Mouse (Mus musculus): ENCODE results near the gene Krt6b.
"Not testable (repeated sequence)": the region's sequence is repeated elsewhere in the genome, so short reads cannot be mapped to it uniquely, and the experiment has no call there.

Gene Krt6b

DNA sequence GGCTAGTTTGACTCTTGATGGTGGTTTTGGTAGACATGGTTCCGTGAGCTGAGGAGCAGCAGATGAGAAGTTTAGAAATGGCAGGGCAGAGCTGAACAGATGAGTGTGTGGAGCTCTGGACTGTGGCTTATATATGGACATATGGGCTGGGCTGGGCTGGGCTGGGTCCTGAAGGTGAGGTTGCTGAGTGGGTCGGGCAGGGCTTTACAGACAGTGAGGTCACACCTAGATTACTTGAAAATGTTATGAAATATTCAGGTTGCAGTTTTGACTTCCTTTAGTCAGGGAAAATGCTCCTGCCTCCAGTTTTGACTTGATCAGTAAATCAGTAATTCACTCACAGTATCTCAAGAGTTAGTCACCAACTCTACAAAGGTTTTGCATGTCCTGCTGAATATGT lies at the start of gene Krt6b:
Krt6b (minus strand) TSS at position 101 of the 400 bp plus-strand sequence.
- no peak for DNase-seq (ENCODE audit: low spot score)

GRCm38 (mm10) chr15:101724686-101725085 lies 44.6 kb upstream of the Krt6b start:
- peak; percentile 56 for DNase-seq (ENCODE audit: low spot score)

DNA sequence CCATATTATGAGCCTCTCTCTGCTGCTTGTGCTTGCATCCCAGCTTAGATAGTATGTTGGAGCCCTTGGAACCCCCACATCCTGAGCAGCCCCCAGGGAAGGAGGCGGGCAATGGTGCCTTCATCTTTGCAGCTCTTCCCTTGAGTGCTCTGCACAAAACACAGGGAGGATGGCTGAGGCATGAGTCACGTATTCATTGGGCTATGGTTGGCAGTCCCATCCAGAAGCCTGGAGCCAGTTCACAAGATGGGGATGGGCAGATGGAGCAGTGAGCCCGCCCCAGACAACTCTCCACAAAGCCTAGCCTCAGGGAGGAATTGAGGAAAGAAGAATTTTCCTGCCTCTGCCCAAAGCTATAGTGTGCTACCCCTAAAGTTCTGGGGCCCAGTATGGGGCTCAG lies 35.7 kb upstream of the Krt6b start:
- DNase-seq (ENCODE audit: low spot score), result no peak

DNA sequence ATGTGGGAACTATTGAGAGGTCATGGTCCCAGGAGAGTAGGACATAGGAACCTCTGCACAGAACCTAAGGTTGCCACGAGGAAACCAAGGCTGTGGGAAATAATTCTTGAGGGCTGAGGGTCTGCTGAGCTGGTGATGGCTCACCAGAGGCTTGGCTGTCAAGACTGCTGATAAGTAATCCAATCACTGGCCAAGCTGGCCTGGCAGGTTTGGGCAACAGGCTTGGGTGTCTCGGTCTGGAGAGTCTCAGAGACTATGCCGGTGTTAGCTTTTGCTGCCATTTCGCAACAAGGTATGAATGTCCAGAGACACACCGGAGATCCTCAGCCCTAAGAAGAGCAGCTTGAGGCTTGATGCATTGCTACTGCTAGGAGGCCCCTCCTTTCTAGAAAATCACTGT lies 34.3 kb upstream of the Krt6b start:
- no peak for DNase-seq (ENCODE audit: low spot score)

DNA sequence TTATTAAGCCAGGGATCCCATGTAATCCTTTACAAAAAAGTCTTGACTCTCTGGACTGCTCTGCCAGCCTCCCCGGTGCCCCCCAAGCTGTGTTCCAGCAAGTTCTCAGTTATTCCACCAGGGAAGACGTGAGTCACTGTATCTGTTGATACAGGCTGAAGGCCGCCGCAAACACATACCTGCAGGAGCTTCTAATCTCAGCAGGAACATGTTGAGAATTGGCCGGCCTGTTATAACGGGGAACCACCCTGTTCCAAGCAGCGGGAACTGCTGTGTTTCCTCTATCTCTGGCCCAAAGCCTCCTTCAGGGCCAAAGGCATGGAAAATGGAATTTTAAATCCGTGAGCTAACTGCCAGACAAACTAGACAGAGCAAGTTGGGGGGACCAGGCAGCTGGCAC lies 33.6 kb upstream of the Krt6b start:
- DNase-seq (ENCODE audit: low spot score), result no peak

GRCm38 (mm10) chr15:101712720-101713119 lies 32.6 kb upstream of the Krt6b start, which contains the start of gene Krt5:
Gene Krt5 (minus strand): TSS chr15:101712898.
- no peak for DNase-seq (ENCODE audit: low spot score)

- DNase-seq (ENCODE audit: low spot score), result no peak
These were observed 28.6 kb upstream of the Krt6b start for GRCm38 (mm10) chr15:101708683-101709082.

- no peak for DNase-seq (ENCODE audit: low spot score)
These were observed 27.4 kb upstream of the Krt6b start for GRCm38 (mm10) chr15:101707454-101707853.

DNA sequence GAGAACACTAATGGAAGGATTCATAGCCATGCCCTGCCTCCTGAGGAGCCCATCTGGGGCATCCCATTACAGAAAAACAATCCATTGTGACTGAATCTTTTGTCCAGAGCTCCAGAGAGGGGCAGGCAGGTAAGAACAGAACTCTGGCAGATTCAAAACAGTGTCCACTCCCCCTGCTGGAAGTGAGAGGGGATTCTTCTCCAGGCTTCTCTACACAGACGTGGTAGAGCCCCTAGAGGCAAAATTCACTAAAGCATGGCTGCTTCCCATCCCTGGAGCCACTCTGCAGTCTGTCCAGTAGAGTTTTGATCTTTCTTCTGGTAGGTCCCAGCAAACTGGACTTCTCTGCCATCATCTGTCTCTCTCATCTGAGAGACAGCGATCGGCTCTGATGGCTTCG lies 24.0 kb upstream of the Krt6b start:
- no peak for DNase-seq (ENCODE audit: low spot score)

DNA sequence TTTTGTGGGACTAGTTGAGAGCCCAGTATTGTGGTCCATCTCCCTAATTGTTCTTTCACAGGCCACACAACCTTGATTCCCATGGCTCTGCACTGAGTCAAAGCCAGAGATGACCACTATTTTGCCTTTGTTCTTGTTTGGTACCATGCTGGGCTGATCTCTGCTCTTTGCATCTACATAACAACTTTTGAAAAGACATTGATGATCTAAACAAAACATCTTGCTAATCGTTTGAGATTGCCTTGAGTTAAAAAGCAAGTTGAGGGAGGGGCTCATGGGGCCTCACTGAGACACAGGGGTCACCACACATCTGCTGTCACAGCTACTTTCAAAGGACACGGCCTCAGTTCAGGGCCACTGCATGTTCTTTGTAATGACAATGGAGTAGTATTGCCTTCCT lies 22.3 kb upstream of the Krt6b start:
- DNase-seq (ENCODE audit: low spot score), result no peak

DNA sequence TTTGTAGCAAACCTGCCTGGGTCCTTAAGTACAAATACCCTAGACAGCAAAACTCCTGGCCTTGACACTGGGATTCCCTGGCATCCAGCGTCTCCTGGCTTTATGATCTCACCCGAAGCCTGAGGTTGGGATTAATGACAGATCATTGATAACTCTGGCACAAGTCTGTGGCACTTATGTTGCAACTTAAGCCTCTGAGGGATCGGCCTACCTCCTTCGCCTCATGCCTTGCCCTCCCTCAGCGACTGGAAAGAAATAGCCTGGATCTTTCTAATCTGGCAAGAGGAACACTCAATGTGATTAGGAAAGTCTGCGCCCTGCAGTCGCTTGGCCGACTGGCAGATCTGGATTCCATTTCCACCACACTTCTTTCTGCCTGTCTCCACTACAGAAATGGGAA lies 19.8 kb upstream of the Krt6b start:
- no peak for DNase-seq (ENCODE audit: low spot score)

GRCm38 (mm10) chr15:101699192-101699591 lies 19.1 kb upstream of the Krt6b start:
- DNase-seq (ENCODE audit: low spot score), result no peak

GRCm38 (mm10) chr15:101697326-101698188 lies 17.5 kb upstream of the Krt6b start:
- no peak for DNase-seq (ENCODE audit: low spot score)

GRCm38 (mm10) chr15:101694207-101694606 lies 14.1 kb upstream of the Krt6b start, which contains the start of gene Krt6a:
Gene Krt6a (minus strand): TSS chr15:101694307.
- no peak for DNase-seq (ENCODE audit: low spot score)

- DNase-seq (ENCODE audit: low spot score), result not testable (repeated sequence)
These were observed 10.4 kb upstream of the Krt6b start for GRCm38 (mm10) chr15:101690460-101690859.

- DNase-seq (ENCODE audit: low spot score), result peak; percentile 20
These were observed 8.1 kb upstream of the Krt6b start for GRCm38 (mm10) chr15:101688161-101688560.

DNA sequence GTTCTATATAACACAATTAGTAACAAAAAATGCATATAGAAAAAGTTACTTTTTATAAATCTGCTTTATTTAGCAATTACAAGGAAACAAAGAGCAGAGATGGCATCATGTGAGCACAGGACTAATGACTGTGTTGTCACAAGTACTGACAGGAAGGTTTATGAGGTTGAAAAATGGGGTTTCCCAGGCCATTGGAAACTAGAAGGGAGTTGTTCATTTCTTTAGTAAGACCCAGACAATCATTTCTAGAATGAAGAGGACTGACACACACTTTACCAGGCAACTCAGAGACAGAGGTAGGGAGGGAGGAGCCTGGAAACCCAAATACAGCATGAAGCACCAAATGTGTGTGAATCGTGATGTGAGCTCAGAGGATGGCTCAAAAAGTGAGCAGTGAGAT lies 4.1 kb downstream of the Krt6b start:
- no peak for DNase-seq (ENCODE audit: low spot score)

- no peak for DNase-seq (ENCODE audit: low spot score)
These were observed 27.3 kb downstream of the Krt6b start for GRCm38 (mm10) chr15:101652736-101653265.

DNA sequence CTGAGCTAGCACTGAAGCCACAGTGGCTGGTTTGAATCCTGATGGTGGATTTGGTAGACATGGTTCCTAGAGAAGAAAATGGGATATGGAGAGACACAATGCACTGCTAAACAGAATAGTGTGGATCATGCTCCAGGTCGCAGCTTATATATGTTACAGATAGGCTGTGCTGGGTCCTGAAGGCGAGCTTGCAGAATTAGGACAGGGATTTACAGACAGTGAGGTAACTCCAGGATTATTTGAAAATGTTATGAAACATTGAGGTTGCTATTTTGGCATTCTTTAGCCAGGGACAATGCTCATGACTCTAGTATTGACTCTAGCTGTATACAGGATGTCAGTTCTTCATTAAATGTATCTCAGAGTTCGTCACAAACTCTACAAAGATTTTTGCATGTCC lies 32.8 kb downstream of the Krt6b start, which contains the start of gene Gm5478:
Gm5478 (minus strand) TSS at position 101 of the 400 bp plus-strand sequence.
- no peak for DNase-seq (ENCODE audit: low spot score)

DNA sequence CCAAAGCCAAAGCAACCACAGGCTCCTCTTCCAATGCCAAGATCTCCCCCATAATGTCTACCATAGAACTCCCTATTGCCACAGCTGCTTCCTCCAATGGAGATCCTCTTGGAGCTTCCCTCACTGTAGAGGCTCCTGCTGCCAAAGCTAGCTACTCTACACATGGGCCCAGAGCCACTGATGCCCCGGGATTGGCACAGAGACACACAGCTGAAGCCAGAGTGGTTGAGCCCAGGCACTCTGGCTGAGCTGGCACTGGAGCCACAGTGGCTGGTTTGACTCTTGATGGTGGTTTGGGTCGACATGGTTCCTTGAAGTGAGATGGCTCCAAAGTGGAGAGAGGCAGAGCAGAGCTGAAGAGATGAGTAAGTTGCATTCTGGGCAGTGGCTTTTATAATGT lies 52.2 kb downstream of the Krt6b start, which contains the start of gene Gm5414:
Gm5414 (minus strand) TSS at position 305 of the 400 bp plus-strand sequence.
- no peak for DNase-seq (ENCODE audit: low spot score)

All from lung, postnatal 25 days (tissue).